Mouse (Mus musculus): ENCODE measurements around the gene Limd2. TPM values are rescaled to one million over a fixed set of nuclear protein-coding genes. Genes with fewer than 3 reads are reported as not detected.

The Limd2 gene
- polyA plus RNA-seq, 1 experiment from 2014 or later = 308 TPM

GRCm38 (mm10) chr11:106193371-106194154 is 32.9 kb upstream of the Limd2 start:
- no peaks in the 10 kb centered on the region for H3K27me3 ChIP-seq (ENCODE audit: control insufficient read depth, insufficient read depth, low read length)
- peaks cover 5% of the 10 kb centered on the region for H3K36me3 ChIP-seq (ENCODE audit: control insufficient read depth, insufficient read depth, low read length)
- peak overlapping the region; percentile 84 for H3K9ac ChIP-seq (ENCODE audit: low read length)
- peak overlapping the region; percentile 73 for H3K4me2 ChIP-seq
- under 1% methylated on average over 44 of the region's 44 CpGs for WGBS
- peak overlapping the region; percentile 69 for H3K4me3 ChIP-seq (ENCODE audit: low read depth, low read length)
- peak; percentile 98 for ATAC-seq (ENCODE audit: low FRiP score)
- DNase-seq (ENCODE audit: low spot score, missing footprints) = peak; percentile 100
- peaks cover 4% of the 10 kb centered on the region; the same call in 1 of the 2 replicates for H3K4me1 ChIP-seq (ENCODE audit: control insufficient read depth, insufficient read depth, low read length)
- H3K27ac ChIP-seq (ENCODE audit: low read depth, low read length) = peak overlapping the region; percentile 83
- H3K9me3 ChIP-seq (ENCODE audit: control insufficient read depth, low read length) = no peaks in the 10 kb centered on the region

GRCm38 (mm10) chr11:106192657-106193370 is 32.2 kb upstream of the Limd2 start:
- DNase-seq (ENCODE audit: low spot score, missing footprints) = no peak
- H3K4me2 ChIP-seq = peak overlapping the region; percentile 73
- H3K9me3 ChIP-seq (ENCODE audit: control insufficient read depth, low read length) = no peaks in the 10 kb centered on the region
- ATAC-seq (ENCODE audit: low FRiP score) = no peak; the same call in 1 of the 2 replicates
- no peaks in the 10 kb centered on the region for H3K27me3 ChIP-seq (ENCODE audit: control insufficient read depth, insufficient read depth, low read length)
- H3K4me3 ChIP-seq (ENCODE audit: low read depth, low read length) = peak overlapping the region; percentile 69
- no peaks in the 10 kb centered on the region for H3K36me3 ChIP-seq (ENCODE audit: control insufficient read depth, insufficient read depth, low read length)
- peak overlapping the region; percentile 84 for H3K9ac ChIP-seq (ENCODE audit: low read length)
- 14% methylated on average over 19 of the region's 19 CpGs for WGBS
- H3K4me1 ChIP-seq (ENCODE audit: control insufficient read depth, insufficient read depth, low read length) = peaks cover 4% of the 10 kb centered on the region; the same call in 1 of the 2 replicates
- H3K27ac ChIP-seq (ENCODE audit: low read depth, low read length) = peak overlapping the region; percentile 60

GRCm38 (mm10) chr11:106192241-106192640 is 31.6 kb upstream of the Limd2 start:
- Histone ChIP-seq H3K27me3 (ENCODE audit: control insufficient read depth, insufficient read depth, low read length) (no peaks in the 10 kb centered on the region), H3K9ac (ENCODE audit: low read length) (no peak overlapping the region), H3K4me2 (peak overlapping the region; percentile 73), H3K9me3 (ENCODE audit: control insufficient read depth, low read length) (no peaks in the 10 kb centered on the region), H3K4me3 (ENCODE audit: low read depth, low read length) (0 out of 2 replicates have a peak overlapping the region, but pooled peaks have one; percentile 69), H3K27ac (ENCODE audit: low read depth, low read length) (no peak overlapping the region), H3K36me3 (ENCODE audit: control insufficient read depth, insufficient read depth, low read length) (no peaks in the 10 kb centered on the region), H3K4me1 (ENCODE audit: control insufficient read depth, insufficient read depth, low read length) (peaks cover 4% of the 10 kb centered on the region; the same call in 1 of the 2 replicates)
- ATAC-seq (ENCODE audit: low FRiP score) = no peak
- no peak for DNase-seq (ENCODE audit: low spot score, missing footprints)
- whole genome bisulfite sequencing = 89% methylated on average over 5 of the region's 5 CpGs

GRCm38 (mm10) chr11:106191716-106192115 is 31.1 kb upstream of the Limd2 start:
- H3K27me3 ChIP-seq (ENCODE audit: control insufficient read depth, insufficient read depth, low read length) = no peaks in the 10 kb centered on the region

GRCm38 (mm10) chr11:106187326-106187725 is 26.7 kb upstream of the Limd2 start:
- H3K4me3 ChIP-seq (ENCODE audit: low read depth, low read length) = no peak overlapping the region
- H3K9me3 ChIP-seq (ENCODE audit: control insufficient read depth, low read length) = no peaks in the 10 kb centered on the region
- no peaks in the 10 kb centered on the region for H3K27me3 ChIP-seq (ENCODE audit: control insufficient read depth, insufficient read depth, low read length)
- no peak overlapping the region for H3K4me2 ChIP-seq
- no peak for DNase-seq (ENCODE audit: low spot score, missing footprints)
- WGBS = 93% methylated on average over 4 of the region's 4 CpGs
- H3K36me3 ChIP-seq (ENCODE audit: control insufficient read depth, insufficient read depth, low read length) = no peaks in the 10 kb centered on the region
- no peak overlapping the region for H3K27ac ChIP-seq (ENCODE audit: low read depth, low read length)
- H3K4me1 ChIP-seq (ENCODE audit: control insufficient read depth, insufficient read depth, low read length) = no peaks in the 10 kb centered on the region; the same call in 1 of the 2 replicates
- ATAC-seq (ENCODE audit: low FRiP score) = no peak
- H3K9ac ChIP-seq (ENCODE audit: low read length) = no peak overlapping the region

More at GRCm38 (mm10) chr11:106191716-106192115, 31.1 kb upstream of the Limd2 start:
- DNase-seq (ENCODE audit: low spot score, missing footprints) (no peak), ATAC-seq (ENCODE audit: low FRiP score) (no peak)
- Histone ChIP-seq H3K4me3 (ENCODE audit: low read depth, low read length) (no peak overlapping the region), H3K4me2 (no peak overlapping the region), H3K27ac (ENCODE audit: low read depth, low read length) (no peak overlapping the region), H3K4me1 (ENCODE audit: control insufficient read depth, insufficient read depth, low read length) (peaks cover 4% of the 10 kb centered on the region; the same call in 1 of the 2 replicates), H3K9ac (ENCODE audit: low read length) (no peak overlapping the region), H3K9me3 (ENCODE audit: control insufficient read depth, low read length) (no peaks in the 10 kb centered on the region), H3K36me3 (ENCODE audit: control insufficient read depth, insufficient read depth, low read length) (no peaks in the 10 kb centered on the region)
- WGBS = 92% methylated on average over 3 of the region's 3 CpGs

GRCm38 (mm10) chr11:106180449-106180801 is 19.8 kb upstream of the Limd2 start:
- Histone ChIP-seq H3K9ac (ENCODE audit: low read length) (no peak overlapping the region), H3K27ac (ENCODE audit: low read depth, low read length) (no peak overlapping the region), H3K4me1 (ENCODE audit: control insufficient read depth, insufficient read depth, low read length) (no peaks in the 10 kb centered on the region), H3K4me2 (no peak overlapping the region), H3K27me3 (ENCODE audit: control insufficient read depth, insufficient read depth, low read length) (no peaks in the 10 kb centered on the region), H3K36me3 (ENCODE audit: control insufficient read depth, insufficient read depth, low read length) (no peaks in the 10 kb centered on the region), H3K9me3 (ENCODE audit: control insufficient read depth, low read length) (no peaks in the 10 kb centered on the region), H3K4me3 (ENCODE audit: low read depth, low read length) (no peak overlapping the region)
- ATAC-seq (ENCODE audit: low FRiP score) (no peak), DNase-seq (ENCODE audit: low spot score, missing footprints) (no peak)
- WGBS = 84% methylated on average over 2 of the region's 2 CpGs

- no peak overlapping the region for H3K9ac ChIP-seq (ENCODE audit: low read length)
- ATAC-seq (ENCODE audit: low FRiP score) (no peak), DNase-seq (ENCODE audit: low spot score, missing footprints) (peak; percentile 41)
- no peak overlapping the region for H3K27ac ChIP-seq (ENCODE audit: low read depth, low read length)
- no peaks in the 10 kb centered on the region for H3K9me3 ChIP-seq (ENCODE audit: control insufficient read depth, low read length)
- WGBS = 78% methylated on average over 7 of the region's 7 CpGs
- no peak overlapping the region for H3K4me3 ChIP-seq (ENCODE audit: low read depth, low read length)
- no peaks in the 10 kb centered on the region for H3K27me3 ChIP-seq (ENCODE audit: control insufficient read depth, insufficient read depth, low read length)
- H3K4me2 ChIP-seq = no peak overlapping the region
- H3K4me1 ChIP-seq (ENCODE audit: control insufficient read depth, insufficient read depth, low read length) = no peaks in the 10 kb centered on the region
- H3K36me3 ChIP-seq (ENCODE audit: control insufficient read depth, insufficient read depth, low read length) = no peaks in the 10 kb centered on the region
Observed at GRCm38 (mm10) chr11:106179711-106180448, 19.2 kb upstream of the Limd2 start.

GRCm38 (mm10) chr11:106178036-106178782 is 17.5 kb upstream of the Limd2 start:
- H3K4me3 ChIP-seq (ENCODE audit: low read depth, low read length) = no peak overlapping the region
- no peaks in the 10 kb centered on the region for H3K27me3 ChIP-seq (ENCODE audit: control insufficient read depth, insufficient read depth, low read length)
- H3K4me1 ChIP-seq (ENCODE audit: control insufficient read depth, insufficient read depth, low read length) = no peaks in the 10 kb centered on the region
- ATAC-seq (ENCODE audit: low FRiP score) (no peak), DNase-seq (ENCODE audit: low spot score, missing footprints) (peak; percentile 70)
- 86% methylated on average over 5 of the region's 5 CpGs for WGBS
- no peaks in the 10 kb centered on the region for H3K9me3 ChIP-seq (ENCODE audit: control insufficient read depth, low read length)
- no peak overlapping the region for H3K9ac ChIP-seq (ENCODE audit: low read length)
- no peak overlapping the region for H3K27ac ChIP-seq (ENCODE audit: low read depth, low read length)
- H3K36me3 ChIP-seq (ENCODE audit: control insufficient read depth, insufficient read depth, low read length) = 0 out of 2 replicates have a peak, but pooled peaks cover under 1% of the 10 kb centered on the region
- no peak overlapping the region for H3K4me2 ChIP-seq
